Mouse (Mus musculus): ENCODE measurements around the gene St8sia1. TPM values are rescaled to one million over a fixed set of nuclear protein-coding genes. Genes with fewer than 3 reads are reported as not detected.

St8sia1 gene
- polyA plus RNA-seq, 1 experiment from 2014 or later: 3.7 TPM

- Histone ChIP-seq H3K4me2 (no peak overlapping the region), H3K36me3 (no peaks in the 10 kb centered on the region), H3K9ac (no peak overlapping the region), H3K27ac (ENCODE audit: poor library complexity, severe bottlenecking) (no peak overlapping the region), H3K9me3 (replicated peaks) (no peaks in the 10 kb centered on the region; the same call in 1 of the 2 replicates), H3K4me3 (no peak overlapping the region), H3K4me1 (replicated peaks) (0 out of 2 replicates have a peak, but pooled peaks cover 3% of the 10 kb centered on the region), H3K27me3 (replicated peaks) (no peaks in the 10 kb centered on the region)
- 81% methylated on average over 11 of the region's 11 CpGs for WGBS
- ATAC-seq (ENCODE audit: insufficient number of reproducible peaks, low FRiP score): no peak
These were observed 22.5 kb downstream of the St8sia1 start for GRCm38 (mm10) chr6:142941596-142942381.

- H3K36me3 ChIP-seq: no peaks in the 10 kb centered on the region
- H3K4me3 ChIP-seq: no peak overlapping the region
- 0 out of 2 replicates have a peak, but pooled peaks cover 3% of the 10 kb centered on the region for H3K4me1 ChIP-seq (replicated peaks)
- 80% methylated on average over 8 of the region's 8 CpGs for WGBS
- no peak for ATAC-seq (ENCODE audit: insufficient number of reproducible peaks, low FRiP score)
- no peak overlapping the region for H3K27ac ChIP-seq (ENCODE audit: poor library complexity, severe bottlenecking)
- H3K4me2 ChIP-seq: no peak overlapping the region
- no peak overlapping the region for H3K9ac ChIP-seq
- H3K9me3 ChIP-seq (replicated peaks): no peaks in the 10 kb centered on the region; the same call in 1 of the 2 replicates
- no peaks in the 10 kb centered on the region for H3K27me3 ChIP-seq (replicated peaks)
These were observed 23.2 kb downstream of the St8sia1 start for GRCm38 (mm10) chr6:142941078-142941477.

- no peaks in the 10 kb centered on the region for H3K27me3 ChIP-seq (replicated peaks)
- H3K4me1 ChIP-seq (replicated peaks): 0 out of 2 replicates have a peak, but pooled peaks cover 3% of the 10 kb centered on the region
- ATAC-seq (ENCODE audit: insufficient number of reproducible peaks, low FRiP score): no peak
These were observed 25.5 kb downstream of the St8sia1 start for GRCm38 (mm10) chr6:142938549-142939345.

GRCm38 (mm10) chr6:142938074-142938473, 26.2 kb downstream of the St8sia1 start:
- 0 out of 2 replicates have a peak, but pooled peaks cover 3% of the 10 kb centered on the region for H3K4me1 ChIP-seq (replicated peaks)
- H3K36me3 ChIP-seq: no peaks in the 10 kb centered on the region
- H3K27me3 ChIP-seq (replicated peaks): no peaks in the 10 kb centered on the region
- no peaks in the 10 kb centered on the region for H3K9me3 ChIP-seq (replicated peaks)
- no peak overlapping the region for H3K4me2 ChIP-seq
- no peak for ATAC-seq (ENCODE audit: insufficient number of reproducible peaks, low FRiP score)
- no peak overlapping the region for H3K27ac ChIP-seq (ENCODE audit: poor library complexity, severe bottlenecking)
- H3K4me3 ChIP-seq: no peak overlapping the region
- no peak overlapping the region for H3K9ac ChIP-seq

More at GRCm38 (mm10) chr6:142938549-142939345, 25.5 kb downstream of the St8sia1 start:
- Histone ChIP-seq H3K4me3 (no peak overlapping the region), H3K36me3 (no peaks in the 10 kb centered on the region), H3K9me3 (replicated peaks) (no peaks in the 10 kb centered on the region), H3K9ac (no peak overlapping the region), H3K27ac (ENCODE audit: poor library complexity, severe bottlenecking) (no peak overlapping the region), H3K4me2 (no peak overlapping the region)
- 55% methylated on average over 9 of the region's 9 CpGs for WGBS

- Histone ChIP-seq H3K4me3 (no peak overlapping the region), H3K9ac (no peak overlapping the region), H3K9me3 (replicated peaks) (no peaks in the 10 kb centered on the region), H3K36me3 (no peaks in the 10 kb centered on the region), H3K4me1 (replicated peaks) (peaks cover 4% of the 10 kb centered on the region; the same call in 1 of the 2 replicates), H3K4me2 (no peak overlapping the region), H3K27me3 (replicated peaks) (no peaks in the 10 kb centered on the region), H3K27ac (ENCODE audit: poor library complexity, severe bottlenecking) (peak overlapping the region; percentile 81)
- ATAC-seq (ENCODE audit: insufficient number of reproducible peaks, low FRiP score): peak; percentile 47; the same call in 1 of the 2 replicates
- 55% methylated on average over 6 of the region's 6 CpGs for WGBS
These were observed 31.7 kb downstream of the St8sia1 start for GRCm38 (mm10) chr6:142932582-142932981.

GRCm38 (mm10) chr6:142932144-142932543, 32.1 kb downstream of the St8sia1 start:
- Histone ChIP-seq H3K9ac (no peak overlapping the region), H3K27me3 (replicated peaks) (no peaks in the 10 kb centered on the region), H3K4me1 (replicated peaks) (peaks cover 4% of the 10 kb centered on the region; the same call in 1 of the 2 replicates), H3K36me3 (no peaks in the 10 kb centered on the region), H3K9me3 (replicated peaks) (no peaks in the 10 kb centered on the region), H3K4me2 (no peak overlapping the region), H3K27ac (ENCODE audit: poor library complexity, severe bottlenecking) (peak overlapping the region; percentile 81), H3K4me3 (no peak overlapping the region)
- 38% methylated on average over 9 of the region's 9 CpGs for WGBS
- peak; percentile 80 for ATAC-seq (ENCODE audit: insufficient number of reproducible peaks, low FRiP score)

- Histone ChIP-seq H3K4me3 (no peak overlapping the region), H3K4me1 (replicated peaks) (peaks cover 4% of the 10 kb centered on the region; the same call in 1 of the 2 replicates), H3K9ac (no peak overlapping the region), H3K4me2 (no peak overlapping the region), H3K27me3 (replicated peaks) (no peaks in the 10 kb centered on the region), H3K27ac (ENCODE audit: poor library complexity, severe bottlenecking) (no peak overlapping the region), H3K36me3 (no peaks in the 10 kb centered on the region), H3K9me3 (replicated peaks) (no peaks in the 10 kb centered on the region)
- ATAC-seq (ENCODE audit: insufficient number of reproducible peaks, low FRiP score): no peak
- 88% methylated on average over 16 of the region's 16 CpGs for WGBS
These were observed 35.5 kb downstream of the St8sia1 start for GRCm38 (mm10) chr6:142928551-142929309.

GRCm38 (mm10) chr6:142926901-142927605, 37.2 kb downstream of the St8sia1 start:
- no peak for ATAC-seq (ENCODE audit: insufficient number of reproducible peaks, low FRiP score)
- Histone ChIP-seq H3K27me3 (replicated peaks) (no peaks in the 10 kb centered on the region), H3K4me3 (no peak overlapping the region), H3K27ac (ENCODE audit: poor library complexity, severe bottlenecking) (no peak overlapping the region), H3K4me2 (no peak overlapping the region), H3K9me3 (replicated peaks) (0 out of 2 replicates have a peak, but pooled peaks cover 4% of the 10 kb centered on the region), H3K4me1 (replicated peaks) (no peaks in the 10 kb centered on the region), H3K9ac (no peak overlapping the region), H3K36me3 (no peaks in the 10 kb centered on the region)
- 82% methylated on average over 9 of the region's 9 CpGs for WGBS

GRCm38 (mm10) chr6:142925921-142926320, 38.3 kb downstream of the St8sia1 start:
- Histone ChIP-seq H3K4me3 (no peak overlapping the region), H3K9ac (no peak overlapping the region), H3K27ac (ENCODE audit: poor library complexity, severe bottlenecking) (no peak overlapping the region), H3K27me3 (replicated peaks) (no peaks in the 10 kb centered on the region), H3K4me2 (no peak overlapping the region), H3K9me3 (replicated peaks) (0 out of 2 replicates have a peak, but pooled peaks cover 4% of the 10 kb centered on the region), H3K4me1 (replicated peaks) (peaks cover 5% of the 10 kb centered on the region), H3K36me3 (no peaks in the 10 kb centered on the region)
- WGBS: 84% methylated on average over 5 of the region's 5 CpGs
- ATAC-seq (ENCODE audit: insufficient number of reproducible peaks, low FRiP score): no peak

GRCm38 (mm10) chr6:142925374-142925773, 38.9 kb downstream of the St8sia1 start:
- Histone ChIP-seq H3K36me3 (no peaks in the 10 kb centered on the region), H3K4me2 (no peak overlapping the region), H3K9ac (no peak overlapping the region), H3K27ac (ENCODE audit: poor library complexity, severe bottlenecking) (no peak overlapping the region), H3K4me1 (replicated peaks) (peaks cover 7% of the 10 kb centered on the region), H3K4me3 (no peak overlapping the region), H3K9me3 (replicated peaks) (0 out of 2 replicates have a peak, but pooled peaks cover 4% of the 10 kb centered on the region), H3K27me3 (replicated peaks) (no peaks in the 10 kb centered on the region)
- 87% methylated on average over 3 of the region's 3 CpGs for WGBS
- no peak for ATAC-seq (ENCODE audit: insufficient number of reproducible peaks, low FRiP score)

Data from heart, embryonic 12.5 days (tissue).